Mouse (Mus musculus) lung, postnatal 0 days (tissue): ENCODE measurements around the gene Tmsb4x. TPM values are rescaled to one million over a fixed set of nuclear protein-coding genes. Genes with fewer than 3 reads are reported as not detected.
A peak's percentile ranks its signal among the peaks of the same experiment; 100 is the strongest.

Experiments
- ATAC-seq: fragments of 200-750 bp; cut with Nextera tagmentation; 2 replicates; pipeline ENCODE4 v1.8.0; 2017; ENCODE audit warnings: moderate library complexity
- DNase-seq: peaks from one replicate; pipeline ENCODE4 v3.0.0-alpha.2; 2016; ENCODE audit warnings: low spot score
- H3K27ac ChIP-seq: fragments of 300-500 bp; sonication (generic); 2 replicates; pipeline ENCODE4 v1.5.1; 2014; ENCODE audit warnings: antibody characterized with exemption, mild to moderate bottlenecking, low read length, mixed read lengths
- H3K27me3 ChIP-seq: fragments of 300-500 bp; sonication (generic); replicated peaks from 2 replicates; pipeline ENCODE4 v1.6.1; 2014; ENCODE audit warnings: low read length, mixed read lengths; ENCODE audit not compliant: insufficient read depth
- H3K36me3 ChIP-seq: fragments of 300-500 bp; sonication (generic); 2 replicates; pipeline ENCODE4 v1.6.1; 2014; ENCODE audit warnings: low read length, mixed read lengths; ENCODE audit not compliant: insufficient read depth
- H3K4me1 ChIP-seq: fragments of 300-500 bp; sonication (generic); 2 replicates; pipeline ENCODE4 v1.6.1; 2014; ENCODE audit warnings: antibody characterized with exemption, low read depth, low read length, mixed read lengths; ENCODE audit not compliant: insufficient read depth
- H3K4me2 ChIP-seq: fragments of 300-500 bp; sonication (generic); replicated peaks from 2 replicates; pipeline ENCODE4 v1.6.1; 2014; ENCODE audit warnings: low read depth, mild to moderate bottlenecking, low read length, moderate library complexity, mixed read lengths
- H3K4me3 ChIP-seq: fragments of 300-500 bp; sonication (generic); 2 replicates; pipeline ENCODE4 v1.5.1; 2014; ENCODE audit warnings: low read depth, low read length
- H3K9ac ChIP-seq: fragments of 300-500 bp; sonication (generic); replicated peaks from 2 replicates; pipeline ENCODE4 v1.6.1; 2014; ENCODE audit warnings: low read depth, mild to moderate bottlenecking
- H3K9me3 ChIP-seq: fragments of 300-500 bp; sonication (generic); 2 replicates; pipeline ENCODE4 v1.6.1; 2016; ENCODE audit warnings: low read length, mixed read lengths
- CTCF ChIP-seq: IDR thresholded peaks from 2 replicates; pipeline ENCODE4 v1.5.1; 2016; ENCODE audit warnings: antibody characterized with exemption, mild to moderate bottlenecking
- EP300 ChIP-seq: IDR thresholded peaks from 2 replicates; pipeline ENCODE4 v1.6.1; 2016; ENCODE audit warnings: antibody characterized with exemption, mild to moderate bottlenecking, control low read depth
- WGBS: fragments of 180-500 bp; shearing (Covaris S2); extraction: QIAGEN DNeasy Blood & Tissue Kit; methylation state at CpG from one replicate; pipeline ENCODE4 v1.1.7; 2014; 5-methylcytosine and 5-hydroxymethylcytosine counted together
- polyA plus RNA-seq: library from polyadenylated mRNA; unstranded; fragments of >200 nt; fragmentation: Nextera tagmentation; extraction: Ambion mirVana; gene quantifications from 2 replicates; pipeline ENCODE4 v1.2.1, GENCODE M21; 2015

Tmsb4x gene
- polyA plus RNA-seq, 1 experiment from 2014 or later = 7,609 TPM

DNA sequence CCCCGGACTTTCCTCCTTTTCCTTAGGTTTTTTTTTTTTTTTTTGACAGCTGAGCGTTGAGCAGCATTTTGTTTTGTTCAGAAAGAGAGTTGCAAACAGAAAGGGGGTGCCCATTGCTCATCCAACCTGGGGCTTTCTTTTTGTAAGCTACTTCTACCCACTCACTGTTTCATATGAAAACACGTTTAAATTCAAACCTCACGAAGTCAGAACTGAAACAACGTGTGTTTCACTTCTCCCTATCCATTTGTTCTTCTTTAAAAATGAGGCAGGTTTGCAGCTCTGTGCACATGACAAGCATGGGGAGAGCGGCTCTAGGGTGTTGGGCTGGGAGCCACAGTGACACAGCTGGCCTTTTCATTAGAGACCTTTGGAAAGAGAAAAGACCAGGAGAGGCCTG, 33.8 kb downstream of the Tmsb4x start:
- H3K27me3 ChIP-seq = no peaks in the 10 kb centered on the region
- no peak overlapping the region for H3K9ac ChIP-seq
- 82% methylated on average over 6 of the region's 6 CpGs for WGBS
- H3K9me3 ChIP-seq = no peaks in the 10 kb centered on the region
- no peak overlapping the region for H3K4me3 ChIP-seq
- ATAC-seq = no peak
- H3K27ac ChIP-seq = no peak overlapping the region
- no peaks in the 10 kb centered on the region for H3K4me1 ChIP-seq
- TF ChIP-seq CTCF (no peak), EP300 (no peak)
- DNase-seq = no peak
- H3K36me3 ChIP-seq = no peaks in the 10 kb centered on the region
- H3K4me2 ChIP-seq = no peak overlapping the region

DNA sequence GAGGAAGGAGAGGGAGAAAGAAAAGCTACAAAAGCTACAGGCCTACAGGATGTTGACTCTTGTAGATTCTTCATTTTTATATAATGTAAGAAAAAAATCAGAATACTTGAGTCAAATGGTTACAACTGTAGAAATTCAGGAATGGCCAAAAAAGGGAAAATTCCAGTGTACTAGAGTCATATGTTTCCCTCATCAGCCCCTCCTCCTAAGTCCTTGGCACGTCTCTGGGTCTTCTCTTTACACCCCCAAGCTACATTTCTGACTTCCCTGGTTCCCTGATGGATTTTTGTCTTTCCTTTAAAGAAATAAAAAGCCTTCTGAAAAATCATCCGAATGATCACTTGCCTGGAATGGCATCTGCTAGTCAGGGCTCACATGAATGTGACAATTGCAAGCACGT, 34.8 kb downstream of the Tmsb4x start:
- TF ChIP-seq EP300 (no peak), CTCF (no peak)
- H3K9ac ChIP-seq = no peak overlapping the region

DNA sequence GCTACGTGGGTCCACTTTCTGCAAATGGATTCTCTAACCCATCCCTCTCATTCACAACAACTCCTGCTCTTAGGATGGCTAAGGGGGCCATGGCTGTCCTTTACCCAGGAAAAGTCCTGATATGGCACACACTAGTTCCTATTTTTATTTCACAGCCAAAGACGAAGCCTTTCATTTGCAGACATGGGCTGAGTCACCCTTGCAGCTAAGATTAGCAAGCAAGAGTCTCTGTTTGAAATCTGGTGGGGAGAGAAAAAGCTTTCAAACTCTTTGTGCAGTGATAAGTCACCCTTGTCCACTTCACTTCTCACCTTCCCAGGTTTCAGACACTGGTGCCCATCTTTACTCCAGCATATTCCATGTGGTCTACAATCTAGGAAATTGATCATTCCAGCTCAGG, 36.9 kb downstream of the Tmsb4x start:
- Histone ChIP-seq H3K4me3 (no peak overlapping the region), H3K4me1 (no peaks in the 10 kb centered on the region), H3K27me3 (no peaks in the 10 kb centered on the region), H3K36me3 (no peaks in the 10 kb centered on the region), H3K4me2 (no peak overlapping the region), H3K9me3 (no peaks in the 10 kb centered on the region), H3K9ac (no peak overlapping the region), H3K27ac (no peak overlapping the region)
- no peak for DNase-seq
- TF ChIP-seq EP300 (no peak), CTCF (no peak)
- WGBS = 52% methylated on average over 2 of the region's 2 CpGs
- ATAC-seq = no peak

More for the DNA sequence above, 34.8 kb downstream of the Tmsb4x start:
- no peak for DNase-seq
- Histone ChIP-seq H3K27me3 (no peaks in the 10 kb centered on the region), H3K4me2 (no peak overlapping the region), H3K36me3 (no peaks in the 10 kb centered on the region), H3K27ac (no peak overlapping the region), H3K4me1 (no peaks in the 10 kb centered on the region), H3K4me3 (no peak overlapping the region), H3K9me3 (no peaks in the 10 kb centered on the region)
- 69% methylated on average over 3 of the region's 3 CpGs for WGBS
- no peak for ATAC-seq

DNA sequence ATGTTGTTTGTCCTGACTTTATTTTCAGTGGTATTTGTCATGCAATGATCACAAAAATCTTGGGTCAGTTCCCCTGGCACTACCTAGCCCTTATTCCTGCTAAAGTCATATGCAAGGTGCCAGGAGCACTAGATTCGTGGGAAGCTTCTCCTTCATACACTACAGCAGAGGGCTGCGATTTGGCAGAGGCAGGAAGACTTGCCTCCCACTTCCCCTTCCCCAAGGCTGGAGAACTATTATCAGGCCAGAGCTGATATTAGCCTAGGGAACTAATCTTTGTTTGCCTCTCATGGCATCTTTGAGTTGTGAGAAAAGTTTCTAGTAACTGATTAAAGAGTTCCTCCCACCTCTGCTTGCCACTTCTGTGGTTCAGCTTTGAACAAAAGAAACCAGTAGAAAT, 37.8 kb downstream of the Tmsb4x start:
- Histone ChIP-seq H3K9ac (no peak overlapping the region), H3K27ac (no peak overlapping the region), H3K9me3 (no peaks in the 10 kb centered on the region), H3K27me3 (no peaks in the 10 kb centered on the region), H3K4me1 (no peaks in the 10 kb centered on the region), H3K4me3 (no peak overlapping the region), H3K4me2 (no peak overlapping the region), H3K36me3 (no peaks in the 10 kb centered on the region)
- ATAC-seq (no peak), DNase-seq (no peak)
- no peak for TF ChIP-seq EP300
- TF ChIP-seq CTCF = no peak
- 50% methylated on average over 2 of the region's 2 CpGs for WGBS

DNA sequence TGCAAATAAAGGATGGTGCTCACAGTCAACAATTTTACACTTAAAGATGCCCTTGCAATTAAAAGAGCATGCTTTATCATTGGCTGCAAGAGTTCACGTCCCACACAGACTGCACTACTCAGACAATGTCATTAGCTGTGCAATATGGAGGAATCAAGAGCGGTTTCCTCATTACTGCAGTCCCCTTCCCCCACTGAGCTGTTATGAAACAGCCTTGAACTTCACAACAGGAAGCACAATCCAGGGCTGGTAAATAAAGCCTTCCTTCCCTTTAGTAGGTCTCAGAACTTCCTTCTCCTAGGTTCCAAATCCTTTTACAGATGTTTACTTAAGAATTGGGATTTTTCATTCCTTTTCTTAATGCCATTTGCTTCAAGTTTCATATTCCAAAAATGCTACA, 41.8 kb downstream of the Tmsb4x start:
- no peaks in the 10 kb centered on the region for H3K27me3 ChIP-seq
- DNase-seq (peak; percentile 40), ATAC-seq (peak; percentile 73)
- no peak overlapping the region for H3K27ac ChIP-seq
- no peak for TF ChIP-seq CTCF
- peak; percentile 68 for TF ChIP-seq EP300
- no peak overlapping the region for H3K4me2 ChIP-seq
- no peaks in the 10 kb centered on the region for H3K9me3 ChIP-seq
- 49% methylated on average over 2 of the region's 2 CpGs for WGBS
- H3K36me3 ChIP-seq = no peaks in the 10 kb centered on the region
- H3K9ac ChIP-seq = no peak overlapping the region
- H3K4me1 ChIP-seq = no peaks in the 10 kb centered on the region
- H3K4me3 ChIP-seq = no peak overlapping the region

DNA sequence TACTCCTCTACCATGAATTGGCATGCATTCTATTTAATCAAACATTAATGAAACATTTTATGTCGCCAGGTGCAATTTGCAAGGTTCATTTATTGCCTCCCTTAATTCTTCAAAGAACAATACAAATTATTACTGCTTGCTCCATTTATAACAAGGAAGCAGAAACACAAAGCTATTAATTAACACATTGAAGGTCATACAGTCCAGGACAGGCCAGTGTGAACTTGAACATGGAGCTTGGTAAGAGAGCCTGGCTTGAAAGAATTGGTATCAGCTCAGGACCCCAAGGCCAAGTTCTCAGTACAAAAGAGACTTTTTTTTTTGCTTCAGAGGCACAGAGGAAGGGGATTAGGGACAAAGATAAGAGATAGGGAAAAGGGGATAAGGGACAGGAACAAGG, 43.1 kb downstream of the Tmsb4x start:
- no peaks in the 10 kb centered on the region for H3K27me3 ChIP-seq
- H3K9me3 ChIP-seq = no peaks in the 10 kb centered on the region
- no peak overlapping the region for H3K4me3 ChIP-seq
- H3K4me1 ChIP-seq = no peaks in the 10 kb centered on the region
- no peak overlapping the region for H3K9ac ChIP-seq
- 75% methylated on average over 1 of the region's 1 CpGs for WGBS
- no peak overlapping the region for H3K4me2 ChIP-seq
- ATAC-seq (no peak), DNase-seq (no peak)
- no peak for TF ChIP-seq CTCF
- no peak for TF ChIP-seq EP300
- no peaks in the 10 kb centered on the region for H3K36me3 ChIP-seq
- no peak overlapping the region for H3K27ac ChIP-seq

DNA sequence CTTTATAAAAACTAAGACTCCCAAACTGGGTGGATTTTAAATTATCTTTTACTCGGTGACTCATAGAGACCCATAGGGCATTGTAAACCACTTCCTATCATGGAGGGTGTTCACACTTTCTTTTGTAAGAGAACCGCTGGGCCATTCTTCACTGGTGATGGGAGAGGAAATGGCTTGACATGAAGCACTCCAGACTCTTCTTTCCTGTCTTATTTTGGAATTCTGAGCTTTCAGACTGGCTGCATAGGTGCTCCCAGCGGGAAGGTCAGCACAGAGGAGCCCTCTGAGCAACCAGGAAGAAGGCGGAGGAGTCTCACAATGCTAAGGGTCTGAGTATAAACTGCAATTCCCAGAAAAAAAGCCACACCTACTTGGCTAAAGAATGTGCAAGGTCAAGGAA, 51.4 kb downstream of the Tmsb4x start:
- H3K27me3 ChIP-seq = no peaks in the 10 kb centered on the region

More for the DNA sequence above, 51.4 kb downstream of the Tmsb4x start:
- H3K9ac ChIP-seq = no peak overlapping the region
- no peaks in the 10 kb centered on the region for H3K36me3 ChIP-seq
- 62% methylated on average over 4 of the region's 4 CpGs for WGBS
- H3K4me1 ChIP-seq = no peaks in the 10 kb centered on the region
- H3K27ac ChIP-seq = no peak overlapping the region
- DNase-seq (no peak), ATAC-seq (peak; percentile 21; the same call in 1 of the 2 replicates)
- H3K9me3 ChIP-seq = no peaks in the 10 kb centered on the region
- no peak overlapping the region for H3K4me3 ChIP-seq
- TF ChIP-seq CTCF = no peak
- no peak for TF ChIP-seq EP300
- H3K4me2 ChIP-seq = no peak overlapping the region

Other genes starting within 250 kb of the Tmsb4x start
- gene Tlr8, start 55.0 kb upstream of the Tmsb4x start, polyA plus RNA-seq = 1.5 and 1.9 TPM in 2 replicates
- gene Tlr7, start 121.2 kb upstream of the Tmsb4x start, polyA plus RNA-seq = 1.4 and 1.5 TPM in 2 replicates
- 18.8 and 18.9 TPM in 2 replicates for gene Prps2, start 173.4 kb upstream of the Tmsb4x start, polyA plus RNA-seq